Mouse (Mus musculus): Measurements from ENCODE around the gene Vwf. TPM values are rescaled to one million over a fixed set of nuclear protein-coding genes. Genes with fewer than 3 reads are reported as not detected.

Vwf gene
- polyA plus RNA-seq, 1 experiment = 15.4 TPM

- peaks cover 5% of the 10 kb centered on the region for H3K4me1 ChIP-seq (ENCODE audit: control insufficient read depth, insufficient read depth, low read length)
- TF ChIP-seq CTCF (IDR thresholded peaks at IDR 0.05; ENCODE audit: control insufficient read depth, insufficient read depth, insufficient replicate concordance, low read depth, low read length) = no peak
- TF ChIP-seq POLR2A (IDR thresholded peaks at IDR 0.05; ENCODE audit: control insufficient read depth, low read depth, low read length) = no peak
- H3K27me3 ChIP-seq (ENCODE audit: control insufficient read depth, insufficient read depth, low read length) = no peaks in the 10 kb centered on the region
- no peak overlapping the region for H3K27ac ChIP-seq (ENCODE audit: control insufficient read depth, insufficient read depth, low read depth, low read length)
- no peak overlapping the region for H3K4me3 ChIP-seq (ENCODE audit: control insufficient read depth, low read depth, low read length)
- no peaks in the 10 kb centered on the region for H3K36me3 ChIP-seq (ENCODE audit: control insufficient read depth, insufficient read depth, low read length)
Measured at GRCm38 (mm10) chr6:125577882-125578646, 31.5 kb downstream of the Vwf start.

DNA sequence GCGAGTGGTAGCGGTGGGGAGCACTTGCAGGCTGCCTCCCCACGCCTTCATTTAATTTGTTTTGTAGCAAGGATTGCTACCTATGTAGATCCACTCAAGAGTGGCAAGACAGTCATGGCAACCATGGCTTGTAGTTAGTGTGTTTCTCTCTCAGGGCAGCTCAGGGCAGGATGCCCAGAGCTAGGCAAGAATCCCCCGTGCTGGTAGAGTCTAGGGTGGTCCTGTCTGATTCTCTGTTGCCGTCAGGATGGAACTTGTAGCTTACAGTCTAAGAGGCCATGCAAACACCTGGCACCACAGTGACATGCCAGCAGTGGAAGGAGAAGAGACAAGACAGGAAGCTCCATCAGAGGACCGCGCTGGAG is 32.1 kb downstream of the Vwf start:
- H3K4me3 ChIP-seq (ENCODE audit: control insufficient read depth, low read depth, low read length) = no peak overlapping the region
- no peak overlapping the region for H3K27ac ChIP-seq (ENCODE audit: control insufficient read depth, insufficient read depth, low read depth, low read length)

DNA sequence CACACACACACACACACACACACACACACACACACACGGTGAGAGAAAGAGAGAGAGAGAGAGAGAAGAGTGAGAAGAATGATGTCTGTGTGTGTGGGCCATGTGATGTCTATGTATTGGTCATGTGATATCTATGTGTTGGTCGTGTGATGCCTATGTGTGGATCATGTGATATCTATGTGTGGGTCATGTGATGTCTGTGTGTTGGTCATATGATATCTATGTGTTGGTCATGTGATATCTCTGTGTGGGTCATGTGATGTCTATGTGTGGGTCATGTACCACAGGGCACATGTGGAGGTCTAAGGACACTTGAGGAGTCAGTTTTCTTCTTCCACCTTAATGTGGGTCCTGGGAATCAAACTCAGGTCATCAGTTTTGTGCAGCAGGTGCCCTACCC is 33.3 kb downstream of the Vwf start:
- Histone ChIP-seq H3K36me3 (ENCODE audit: control insufficient read depth, insufficient read depth, low read length) (no peaks in the 10 kb centered on the region), H3K27ac (ENCODE audit: control insufficient read depth, insufficient read depth, low read depth, low read length) (no peak overlapping the region), H3K4me3 (ENCODE audit: control insufficient read depth, low read depth, low read length) (no peak overlapping the region), H3K27me3 (ENCODE audit: control insufficient read depth, insufficient read depth, low read length) (no peaks in the 10 kb centered on the region), H3K4me1 (ENCODE audit: control insufficient read depth, insufficient read depth, low read length) (no peaks in the 10 kb centered on the region)
- TF ChIP-seq POLR2A (IDR thresholded peaks at IDR 0.05; ENCODE audit: control insufficient read depth, low read depth, low read length) (no peak), CTCF (IDR thresholded peaks at IDR 0.05; ENCODE audit: control insufficient read depth, insufficient read depth, insufficient replicate concordance, low read depth, low read length) (no peak)

More for the DNA sequence above, 32.1 kb downstream of the Vwf start:
- no peaks in the 10 kb centered on the region for H3K36me3 ChIP-seq (ENCODE audit: control insufficient read depth, insufficient read depth, low read length)
- no peak for TF ChIP-seq CTCF (IDR thresholded peaks at IDR 0.05; ENCODE audit: control insufficient read depth, insufficient read depth, insufficient replicate concordance, low read depth, low read length)
- TF ChIP-seq POLR2A (IDR thresholded peaks at IDR 0.05; ENCODE audit: control insufficient read depth, low read depth, low read length) = no peak
- no peaks in the 10 kb centered on the region for H3K27me3 ChIP-seq (ENCODE audit: control insufficient read depth, insufficient read depth, low read length)
- H3K4me1 ChIP-seq (ENCODE audit: control insufficient read depth, insufficient read depth, low read length) = no peaks in the 10 kb centered on the region; the same call in 1 of the 2 replicates

DNA sequence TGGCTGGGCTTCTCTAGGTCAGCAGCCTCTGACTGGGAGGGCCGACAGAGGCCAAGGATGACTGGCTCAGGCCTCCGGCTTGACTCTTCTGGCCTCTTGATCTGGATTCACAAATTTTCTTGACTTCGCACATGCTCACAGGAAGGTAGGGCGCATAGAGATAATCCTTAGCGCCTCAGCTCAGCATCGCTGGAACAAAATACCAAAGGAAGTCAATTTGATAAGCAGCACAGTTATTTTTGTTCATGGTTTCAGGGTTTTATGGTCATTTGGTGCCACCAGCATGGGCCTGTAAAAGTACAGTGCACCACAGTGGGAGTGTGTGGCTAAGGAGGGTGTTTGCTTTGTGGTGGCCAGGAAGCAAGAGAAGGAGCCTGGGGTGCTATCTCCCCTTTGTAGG is 37.1 kb downstream of the Vwf start:
- H3K27ac ChIP-seq (ENCODE audit: control insufficient read depth, insufficient read depth, low read depth, low read length) = no peak overlapping the region
- H3K4me1 ChIP-seq (ENCODE audit: control insufficient read depth, insufficient read depth, low read length) = peaks cover 6% of the 10 kb centered on the region
- no peak for TF ChIP-seq CTCF (IDR thresholded peaks at IDR 0.05; ENCODE audit: control insufficient read depth, insufficient read depth, insufficient replicate concordance, low read depth, low read length)
- no peak for TF ChIP-seq POLR2A (IDR thresholded peaks at IDR 0.05; ENCODE audit: control insufficient read depth, low read depth, low read length)
- H3K27me3 ChIP-seq (ENCODE audit: control insufficient read depth, insufficient read depth, low read length) = no peaks in the 10 kb centered on the region
- no peak overlapping the region for H3K4me3 ChIP-seq (ENCODE audit: control insufficient read depth, low read depth, low read length)
- H3K36me3 ChIP-seq (ENCODE audit: control insufficient read depth, insufficient read depth, low read length) = no peaks in the 10 kb centered on the region

DNA sequence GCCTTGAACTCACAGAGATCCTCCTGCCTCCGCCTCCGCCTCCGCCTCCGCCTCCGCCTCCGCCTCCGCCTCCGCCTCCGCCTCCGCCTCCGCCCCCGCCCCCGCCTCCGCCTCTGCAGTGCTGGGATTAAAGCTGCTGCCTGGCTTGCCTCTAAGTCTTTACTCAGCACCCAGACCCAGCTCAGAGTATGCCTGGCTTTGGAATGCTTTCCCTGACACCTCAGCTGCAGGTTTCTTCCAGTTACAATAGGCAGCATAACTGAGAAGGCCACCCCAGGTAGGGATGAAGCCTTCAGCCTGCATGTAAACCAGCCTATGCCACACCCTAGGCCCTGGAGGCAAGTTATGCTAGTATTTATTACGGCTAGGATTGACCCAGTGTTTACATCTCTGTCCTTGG is 37.7 kb downstream of the Vwf start:
- H3K27ac ChIP-seq (ENCODE audit: control insufficient read depth, insufficient read depth, low read depth, low read length) = no peak overlapping the region

GRCm38 (mm10) chr6:125585579-125585978 is 39.0 kb downstream of the Vwf start:
- no peaks in the 10 kb centered on the region for H3K36me3 ChIP-seq (ENCODE audit: control insufficient read depth, insufficient read depth, low read length)
- H3K4me3 ChIP-seq (ENCODE audit: control insufficient read depth, low read depth, low read length) = no peak overlapping the region
- H3K27me3 ChIP-seq (ENCODE audit: control insufficient read depth, insufficient read depth, low read length) = no peaks in the 10 kb centered on the region
- TF ChIP-seq CTCF (IDR thresholded peaks at IDR 0.05; ENCODE audit: control insufficient read depth, insufficient read depth, insufficient replicate concordance, low read depth, low read length) = no peak
- TF ChIP-seq POLR2A (IDR thresholded peaks at IDR 0.05; ENCODE audit: control insufficient read depth, low read depth, low read length) = no peak
- H3K27ac ChIP-seq (ENCODE audit: control insufficient read depth, insufficient read depth, low read depth, low read length) = no peak overlapping the region
- H3K4me1 ChIP-seq (ENCODE audit: control insufficient read depth, insufficient read depth, low read length) = peaks cover 6% of the 10 kb centered on the region

More for the DNA sequence above, 37.7 kb downstream of the Vwf start:
- peaks cover 6% of the 10 kb centered on the region for H3K4me1 ChIP-seq (ENCODE audit: control insufficient read depth, insufficient read depth, low read length)
- H3K27me3 ChIP-seq (ENCODE audit: control insufficient read depth, insufficient read depth, low read length) = no peaks in the 10 kb centered on the region
- no peaks in the 10 kb centered on the region for H3K36me3 ChIP-seq (ENCODE audit: control insufficient read depth, insufficient read depth, low read length)
- TF ChIP-seq CTCF (IDR thresholded peaks at IDR 0.05; ENCODE audit: control insufficient read depth, insufficient read depth, insufficient replicate concordance, low read depth, low read length) (no peak), POLR2A (IDR thresholded peaks at IDR 0.05; ENCODE audit: control insufficient read depth, low read depth, low read length) (no peak)
- H3K4me3 ChIP-seq (ENCODE audit: control insufficient read depth, low read depth, low read length) = no peak overlapping the region

DNA sequence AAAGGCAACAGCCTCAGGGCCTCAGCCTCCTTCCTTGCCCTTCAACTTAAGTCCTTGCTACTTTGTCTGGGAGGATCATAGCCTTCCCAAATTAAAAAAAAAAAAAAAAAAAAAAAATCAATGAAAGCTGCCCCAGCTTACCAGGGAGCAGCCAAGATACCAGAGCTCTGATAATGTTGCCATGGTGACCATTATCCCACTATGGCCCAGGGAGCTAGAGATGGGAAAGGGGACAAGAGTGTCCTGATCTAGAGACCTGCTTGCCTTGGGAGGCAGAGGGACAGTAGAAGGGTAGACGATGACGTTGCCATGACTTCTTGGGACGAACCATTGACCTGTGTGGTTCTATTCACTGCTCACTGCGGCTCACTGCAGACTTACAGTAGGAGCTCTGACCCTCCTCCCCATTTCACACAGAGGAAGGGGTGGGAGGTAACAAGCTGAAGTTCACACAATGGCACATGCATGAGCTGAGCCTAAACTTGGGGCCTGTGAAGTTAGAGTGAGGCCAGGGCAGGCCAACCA is 39.5 kb downstream of the Vwf start:
- TF ChIP-seq CTCF (IDR thresholded peaks at IDR 0.05; ENCODE audit: control insufficient read depth, insufficient read depth, insufficient replicate concordance, low read depth, low read length) (no peak), POLR2A (IDR thresholded peaks at IDR 0.05; ENCODE audit: control insufficient read depth, low read depth, low read length) (no peak)
- no peaks in the 10 kb centered on the region for H3K36me3 ChIP-seq (ENCODE audit: control insufficient read depth, insufficient read depth, low read length)
- peak overlapping the region; percentile 52 for H3K4me3 ChIP-seq (ENCODE audit: control insufficient read depth, low read depth, low read length)
- H3K27me3 ChIP-seq (ENCODE audit: control insufficient read depth, insufficient read depth, low read length) = no peaks in the 10 kb centered on the region
- H3K4me1 ChIP-seq (ENCODE audit: control insufficient read depth, insufficient read depth, low read length) = peaks cover 6% of the 10 kb centered on the region
- H3K27ac ChIP-seq (ENCODE audit: control insufficient read depth, insufficient read depth, low read depth, low read length) = no peak overlapping the region
